Mouse (Mus musculus): ENCODE results near the gene Dync1i1.
A peak's percentile ranks its signal among the peaks of the same experiment; 100 is the strongest.

The Dync1i1 gene

DNA sequence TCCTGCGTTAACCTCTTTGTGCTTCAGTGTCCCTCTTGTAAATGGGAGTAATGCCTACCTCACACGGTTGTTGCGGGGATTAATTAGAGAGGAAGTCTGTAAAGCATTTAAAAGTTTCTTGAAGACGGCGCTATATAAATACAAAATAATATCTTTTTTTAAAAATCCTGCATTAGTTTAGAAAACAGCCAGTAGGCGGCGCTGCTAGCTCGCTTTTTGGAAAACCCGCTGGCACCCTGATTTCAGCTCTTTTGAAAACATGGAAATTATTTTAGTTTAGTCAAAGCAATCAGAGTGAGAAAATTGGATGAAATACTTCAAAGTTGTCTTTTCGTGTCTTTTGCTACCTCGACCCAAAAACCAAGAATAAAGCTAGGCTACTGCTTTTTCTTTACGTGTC lies 132.9 kb downstream of the Dync1i1 start:
- DNase-seq (ENCODE audit: low spot score), result no peak

DNA sequence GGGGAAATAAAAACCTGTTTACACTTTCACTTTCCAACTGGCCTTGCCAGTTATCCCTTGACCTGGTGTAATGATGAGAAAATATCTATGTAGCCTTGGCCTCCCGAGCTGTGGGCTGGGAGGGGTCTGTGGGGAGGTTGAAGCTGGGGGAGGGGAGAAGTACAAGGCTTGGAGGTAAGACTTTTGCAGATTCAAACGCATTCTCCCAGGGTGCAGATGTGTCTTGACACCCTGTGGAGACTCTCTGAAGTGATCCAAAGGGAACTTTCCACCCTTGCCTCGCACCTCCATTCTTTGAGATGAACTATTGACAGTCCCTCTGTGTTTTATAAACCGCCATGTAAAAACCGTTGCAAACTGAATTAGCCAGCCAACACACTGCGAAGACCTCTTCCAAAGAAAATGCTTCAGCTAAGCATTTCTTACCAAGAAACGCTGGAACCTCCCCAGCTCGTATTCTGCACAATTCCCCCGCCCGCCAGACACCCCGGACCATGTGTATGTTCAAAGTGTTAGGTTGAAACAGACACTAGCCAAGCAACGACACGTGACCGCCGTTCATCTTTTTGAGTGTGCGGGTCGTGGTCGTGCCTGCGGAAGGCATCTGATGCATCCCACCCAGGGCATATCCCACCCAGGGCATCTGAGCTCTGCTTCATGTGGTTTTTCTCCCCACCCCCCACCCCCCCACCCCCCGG lies 133.6 kb downstream of the Dync1i1 start:
- no peak for DNase-seq (ENCODE audit: low spot score)

DNA sequence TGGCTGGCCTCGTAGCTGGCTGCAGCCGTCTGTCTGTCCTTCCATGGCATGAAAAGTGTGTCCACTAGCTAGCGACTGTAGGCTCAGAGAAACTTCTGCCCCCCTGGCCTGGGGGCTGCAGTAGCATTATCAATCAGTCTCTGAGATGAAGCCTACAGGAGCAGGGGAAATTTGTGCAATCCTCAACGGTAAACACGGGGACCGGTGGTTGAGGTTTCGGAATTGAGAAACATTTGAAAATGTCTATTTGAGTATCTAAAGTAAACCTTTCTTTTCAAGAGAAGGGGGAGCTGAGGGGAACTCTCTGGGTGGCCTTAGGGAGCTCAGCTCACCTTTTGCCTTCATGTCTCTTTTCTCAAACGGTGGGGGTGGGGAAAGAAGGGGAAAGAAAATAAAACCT lies 134.2 kb downstream of the Dync1i1 start:
- no peak for DNase-seq (ENCODE audit: low spot score)

DNA sequence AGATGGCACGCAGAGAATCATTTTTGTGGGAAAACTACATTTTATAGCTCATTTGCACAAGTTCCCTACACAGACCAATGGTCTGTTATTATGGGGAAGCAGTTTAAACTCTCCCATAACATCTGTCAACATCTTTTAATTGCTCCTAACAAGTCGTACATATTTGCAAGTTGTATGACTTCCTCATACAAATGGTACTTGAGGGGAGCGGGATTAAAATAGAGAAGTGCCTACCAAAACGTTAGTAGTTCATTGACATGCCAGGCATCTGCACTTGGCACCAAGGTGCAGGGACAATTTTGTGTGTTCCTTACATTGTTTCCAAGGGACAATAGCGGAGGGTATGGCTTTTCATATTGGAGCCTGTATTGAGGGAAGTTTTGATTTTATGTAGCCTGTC lies 140.7 kb downstream of the Dync1i1 start:
- no peak for DNase-seq (ENCODE audit: low spot score)

DNA sequence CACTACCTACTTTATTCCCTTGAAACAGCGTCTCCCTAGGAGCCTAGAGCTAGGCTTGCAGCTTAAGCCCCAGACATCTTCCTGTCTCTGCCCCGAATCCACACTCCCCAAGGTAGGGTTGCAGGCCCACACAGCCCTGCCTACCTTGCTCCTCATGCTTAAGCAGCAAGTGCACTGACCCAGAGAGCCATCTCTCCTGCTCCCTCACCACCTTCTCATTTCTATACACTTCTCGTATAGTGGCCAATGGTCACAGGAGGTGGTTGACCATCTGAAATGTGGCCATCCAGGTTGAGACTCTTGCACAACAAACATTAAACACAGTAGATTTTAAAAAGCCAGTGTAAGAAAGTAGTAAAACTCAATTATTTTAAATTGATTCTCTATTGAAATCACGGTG lies 141.8 kb downstream of the Dync1i1 start:
- DNase-seq (ENCODE audit: low spot score), result no peak

DNA sequence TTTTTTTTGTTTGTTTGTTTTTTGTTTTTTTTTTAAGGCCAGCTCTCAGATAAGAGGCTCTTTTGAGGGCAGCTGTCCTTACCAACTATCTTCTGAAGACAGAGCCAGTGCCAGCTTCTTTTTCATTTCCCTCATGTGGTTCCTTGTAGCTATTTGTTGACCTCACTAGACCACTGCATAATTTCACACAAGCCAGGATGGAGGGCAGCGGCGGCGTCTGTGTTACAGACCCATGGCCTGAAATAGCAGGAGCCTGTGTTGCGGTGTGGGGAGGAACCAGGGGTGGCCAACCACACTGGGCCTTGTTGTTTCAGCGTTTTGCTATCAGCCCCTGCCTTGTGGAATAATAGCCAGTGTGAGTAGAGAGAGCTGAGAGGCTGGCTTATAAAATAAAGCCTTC lies 145.6 kb downstream of the Dync1i1 start:
- no peak for DNase-seq (ENCODE audit: low spot score)

DNA sequence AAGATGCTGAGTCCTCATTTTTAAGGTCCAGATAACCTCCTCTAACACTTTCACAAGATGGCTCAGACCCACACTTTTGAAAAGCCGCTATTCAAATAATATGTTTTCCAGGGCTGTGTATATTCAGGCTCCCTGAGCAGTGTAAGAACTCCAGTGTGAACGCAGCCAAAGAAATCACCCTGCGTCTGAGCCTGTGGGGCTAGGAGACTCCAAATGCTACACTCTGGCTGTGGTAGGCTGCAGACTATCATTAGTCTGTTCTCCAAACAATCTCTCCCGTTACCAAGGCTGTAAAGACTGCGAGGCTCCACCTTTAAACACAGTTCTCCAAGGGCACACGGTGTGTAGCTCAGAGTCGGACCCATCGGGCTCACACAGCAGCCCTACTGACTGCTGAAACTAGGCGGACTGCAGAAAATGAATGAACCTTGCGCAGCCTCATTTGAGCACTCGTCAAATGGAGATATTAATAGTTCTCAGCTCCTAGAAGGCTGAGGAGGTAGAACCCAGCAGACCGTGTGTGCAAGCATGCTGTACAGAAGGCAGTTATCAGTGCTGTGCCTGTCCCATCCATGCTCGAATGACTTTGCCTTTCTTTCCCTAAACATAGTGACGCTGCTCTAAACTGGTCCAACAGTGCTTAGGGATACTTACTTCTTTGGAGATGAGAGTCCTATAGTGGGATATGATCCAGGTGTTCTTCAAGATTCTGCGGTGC lies 146.3 kb downstream of the Dync1i1 start:
- no peak for DNase-seq (ENCODE audit: low spot score)

DNA sequence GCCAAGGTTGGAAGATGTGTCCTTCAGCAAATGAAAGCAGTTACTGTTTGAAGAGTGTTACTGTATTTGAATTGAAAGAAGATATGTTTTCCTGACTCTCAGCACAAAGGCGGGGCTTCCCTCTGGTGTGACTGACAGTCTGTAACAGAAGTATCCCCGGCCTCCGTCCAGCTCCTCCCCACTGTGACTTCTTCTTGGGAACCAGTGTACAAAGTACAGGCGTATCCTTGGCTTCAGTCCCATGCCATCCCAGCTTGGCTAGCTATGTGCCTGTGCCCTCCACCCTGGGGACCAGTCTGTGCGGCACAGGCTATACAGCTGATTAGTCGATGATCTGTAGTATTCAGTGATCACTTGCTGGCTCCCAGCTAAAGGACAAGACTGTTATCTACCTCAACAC lies 163.9 kb downstream of the Dync1i1 start:
- no peak for DNase-seq (ENCODE audit: low spot score)

GRCm38 (mm10) chr6:5911295-5911694 lies 185.9 kb downstream of the Dync1i1 start:
- no peak for DNase-seq (ENCODE audit: low spot score)

GRCm38 (mm10) chr6:5915028-5915427 lies 189.6 kb downstream of the Dync1i1 start:
- DNase-seq (ENCODE audit: low spot score), result no peak

DNA sequence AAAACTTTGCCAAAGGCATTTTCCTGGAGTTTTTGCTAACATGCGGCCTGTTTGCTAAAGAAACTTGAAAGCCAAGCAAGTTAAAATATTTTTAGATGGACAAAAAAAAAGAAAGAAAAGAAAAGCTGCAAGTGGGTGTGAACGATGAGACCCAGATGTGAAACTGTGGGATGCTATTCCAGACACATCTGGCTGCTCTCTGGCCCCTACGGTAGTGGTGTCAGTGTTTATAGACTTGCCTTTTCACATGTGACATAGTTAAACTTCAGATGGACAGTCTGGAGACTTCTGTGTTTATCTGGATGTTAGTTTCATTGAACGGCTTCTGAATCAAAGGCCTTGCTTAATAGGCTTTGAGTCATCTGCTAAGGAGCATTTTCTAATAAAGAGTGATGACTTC lies 195.2 kb downstream of the Dync1i1 start:
- DNase-seq (ENCODE audit: low spot score), result no peak

DNA sequence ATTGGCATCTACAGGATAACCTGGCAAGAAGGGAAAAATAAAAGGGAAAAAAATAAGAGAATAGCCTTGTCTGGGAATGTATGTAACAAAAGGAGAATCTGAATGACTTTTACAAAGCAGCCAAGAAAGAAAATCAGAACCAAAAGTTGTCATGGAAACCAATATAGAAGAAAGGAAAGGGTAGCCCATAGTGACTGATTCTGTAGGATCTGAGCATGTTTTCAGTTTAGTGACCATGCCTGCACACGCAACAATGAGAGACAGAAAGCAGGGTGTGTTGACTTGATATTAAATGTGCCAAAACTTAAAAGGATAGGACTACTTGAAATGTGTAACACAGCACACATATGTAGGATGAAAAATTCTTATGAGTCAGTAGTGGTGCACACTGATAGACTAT lies 197.2 kb downstream of the Dync1i1 start:
- no peak for DNase-seq (ENCODE audit: low spot score)

DNA sequence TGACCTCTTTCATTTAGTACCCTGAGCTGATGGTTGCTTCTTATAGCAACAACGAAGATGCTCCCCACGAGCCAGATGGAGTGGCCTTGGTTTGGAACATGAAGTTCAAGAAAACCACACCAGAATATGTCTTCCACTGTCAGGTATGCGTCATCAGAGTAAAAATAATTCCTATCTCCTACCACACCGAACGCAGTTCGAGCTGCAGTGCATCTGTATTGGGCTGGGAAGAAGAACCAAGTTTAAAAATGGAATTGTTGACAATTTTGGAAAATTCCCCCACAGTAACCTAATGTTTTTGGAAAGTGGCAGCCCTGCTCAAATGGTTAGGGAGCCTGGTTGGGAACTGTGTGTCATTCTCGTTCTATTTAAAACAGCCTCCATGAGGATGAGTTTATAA lies 197.7 kb downstream of the Dync1i1 start:
- no peak for DNase-seq (ENCODE audit: low spot score)

DNA sequence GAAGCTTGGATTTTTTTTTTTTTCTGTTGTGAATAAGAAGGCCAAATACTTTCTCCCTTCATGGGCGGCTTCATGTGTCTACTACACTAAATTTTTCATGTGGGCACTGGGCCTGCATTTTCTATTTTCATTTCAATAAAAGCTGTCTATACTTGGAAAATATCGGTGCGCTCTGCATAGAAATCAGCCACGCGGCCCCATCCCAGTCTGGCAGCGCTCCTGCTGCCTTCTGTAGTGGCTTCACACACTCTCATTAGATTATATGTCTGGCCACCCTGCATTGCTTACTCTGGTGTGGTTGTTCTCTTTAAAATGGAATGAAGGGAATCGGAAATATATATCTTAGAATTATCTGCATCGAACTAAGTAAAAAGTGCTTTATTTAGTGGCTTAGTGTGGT lies 204.7 kb downstream of the Dync1i1 start:
- peak; percentile 10 for DNase-seq (ENCODE audit: low spot score)

DNA sequence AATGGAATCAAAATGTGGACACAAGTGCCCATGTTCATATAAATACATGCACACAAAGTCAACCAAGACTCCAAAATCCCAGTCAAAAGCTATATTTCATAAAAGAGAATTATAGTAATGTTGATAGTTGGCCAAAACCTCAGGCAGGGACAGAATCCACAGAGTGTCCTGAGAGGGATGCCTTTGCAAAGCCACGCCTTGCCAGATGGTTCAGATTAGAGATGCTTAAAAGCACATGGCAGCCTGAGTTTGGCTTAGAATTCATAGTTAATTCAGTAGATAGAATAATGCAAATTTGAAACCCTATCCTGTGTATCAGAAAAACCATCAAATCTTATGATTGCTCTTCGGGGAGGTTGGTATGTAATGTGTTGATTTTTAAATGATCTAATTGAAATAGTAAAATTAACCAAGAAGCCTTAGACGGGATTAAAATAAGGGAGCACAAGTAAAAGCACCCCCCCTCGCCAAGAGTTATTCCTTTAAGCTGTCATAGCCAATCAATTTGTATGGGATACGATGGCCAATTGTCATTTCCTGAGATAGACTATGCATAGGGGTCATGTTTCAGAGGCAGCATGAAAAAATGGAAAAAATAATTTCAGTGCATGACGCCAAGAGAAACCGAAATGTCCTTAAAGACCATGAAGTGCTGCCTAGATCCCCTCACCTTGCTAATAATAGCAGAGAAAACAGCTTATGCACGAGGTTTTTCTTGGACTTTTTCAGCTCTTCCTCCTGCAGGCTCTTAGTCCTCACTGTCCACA lies 210.3 kb downstream of the Dync1i1 start:
- DNase-seq (ENCODE audit: low spot score), result no peak

GRCm38 (mm10) chr6:5949812-5950392 lies 224.5 kb downstream of the Dync1i1 start:
- DNase-seq (ENCODE audit: low spot score), result no peak

GRCm38 (mm10) chr6:5956316-5956913 lies 231.0 kb downstream of the Dync1i1 start:
- DNase-seq (ENCODE audit: low spot score), result no peak

DNA sequence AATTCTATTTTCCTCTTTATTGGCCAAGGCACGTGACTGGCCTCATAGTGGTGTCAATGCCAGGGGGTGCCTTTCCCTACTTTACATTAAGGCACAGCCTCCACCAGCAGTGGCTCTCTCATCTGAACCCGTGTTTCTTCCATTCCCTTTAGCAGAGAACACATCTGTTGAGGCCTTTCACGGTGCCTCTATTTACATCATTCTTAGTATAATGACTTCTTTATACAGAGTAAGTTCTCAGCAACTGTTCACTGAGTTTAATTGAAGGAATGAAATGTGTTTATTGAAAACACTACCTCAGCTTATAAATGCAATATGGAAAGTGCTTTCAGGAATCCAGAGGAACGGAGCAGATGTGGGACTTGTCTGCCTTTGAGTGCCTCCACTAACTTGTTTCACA lies 235.3 kb downstream of the Dync1i1 start:
- no peak for DNase-seq (ENCODE audit: low spot score)

- DNase-seq (ENCODE audit: low spot score), result no peak
Observed at GRCm38 (mm10) chr6:5961960-5962359, 236.5 kb downstream of the Dync1i1 start.

GRCm38 (mm10) chr6:5966376-5966775 lies 240.9 kb downstream of the Dync1i1 start:
- DNase-seq (ENCODE audit: low spot score), result peak; percentile 29

DNA sequence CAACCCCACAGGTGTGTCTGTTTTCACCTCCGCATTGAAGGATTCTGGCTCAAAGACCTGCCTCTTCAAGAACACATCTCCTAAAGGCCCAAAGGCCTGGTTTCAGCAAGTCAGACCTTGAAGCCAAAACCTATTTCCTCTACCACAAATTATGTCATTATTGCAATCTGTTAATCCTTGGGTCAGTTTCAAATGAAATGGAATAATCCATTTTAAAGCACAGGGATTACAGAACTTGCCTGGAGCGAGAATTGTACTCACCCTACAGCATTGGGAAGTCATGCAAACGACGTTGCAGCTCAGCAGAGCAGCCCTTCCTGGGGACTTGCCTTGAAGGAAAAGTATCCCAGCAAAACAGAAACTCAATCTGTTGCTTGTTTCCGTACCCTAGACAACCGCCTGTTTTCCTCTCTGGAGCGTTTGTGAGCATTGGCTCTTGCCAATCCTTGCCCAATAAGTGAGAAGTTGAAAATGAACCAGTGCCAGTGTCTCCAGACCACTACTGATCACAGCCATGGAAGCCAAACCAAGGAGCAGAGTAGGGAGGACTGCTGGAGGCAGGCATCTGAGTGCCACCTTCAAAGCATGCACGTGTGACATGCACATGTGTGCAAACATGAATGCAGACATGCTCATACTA lies 241.5 kb downstream of the Dync1i1 start:
- DNase-seq (ENCODE audit: low spot score), result no peak

GRCm38 (mm10) chr6:5967545-5967944 lies 242.1 kb downstream of the Dync1i1 start:
- DNase-seq (ENCODE audit: low spot score), result no peak

Measured in layer of hippocampus, adult 9-10 months (tissue).